Mouse (Mus musculus) thymus, postnatal 14 days (tissue): ENCODE data around the gene Dlgap1.

Source experiments
- DNase-seq: peaks from one replicate; pipeline ENCODE4 v3.0.0; 2021

The Dlgap1 gene

GRCm38 (mm10) chr17:70646641-70647040, 677.8 kb downstream of the Dlgap1 start:
- no peak for DNase-seq

- DNase-seq: no peak
Measured at GRCm38 (mm10) chr17:70661382-70661781, 692.5 kb downstream of the Dlgap1 start.

- DNase-seq: no peak
Measured at GRCm38 (mm10) chr17:70663992-70664391, 695.1 kb downstream of the Dlgap1 start.

GRCm38 (mm10) chr17:70664484-70665040, 695.7 kb downstream of the Dlgap1 start:
- DNase-seq: no peak

- no peak for DNase-seq
Measured at GRCm38 (mm10) chr17:70673985-70674384, 705.1 kb downstream of the Dlgap1 start.

- DNase-seq: no peak
Measured at GRCm38 (mm10) chr17:70676522-70676921, 707.6 kb downstream of the Dlgap1 start.

- DNase-seq: peak; percentile 64
Measured at GRCm38 (mm10) chr17:70683561-70684167, 714.8 kb downstream of the Dlgap1 start.

GRCm38 (mm10) chr17:70690174-70690573, 721.3 kb downstream of the Dlgap1 start:
- DNase-seq: no peak

- no peak for DNase-seq
Measured at GRCm38 (mm10) chr17:70690598-70690997, 721.7 kb downstream of the Dlgap1 start.

GRCm38 (mm10) chr17:70706976-70707818, 738.3 kb downstream of the Dlgap1 start:
- DNase-seq: peak; percentile 81

GRCm38 (mm10) chr17:70707819-70708140, 738.9 kb downstream of the Dlgap1 start:
- DNase-seq: no peak

GRCm38 (mm10) chr17:70709545-70709944, 740.7 kb downstream of the Dlgap1 start:
- DNase-seq: no peak

- no peak for DNase-seq
Measured at GRCm38 (mm10) chr17:70713470-70713869, 744.6 kb downstream of the Dlgap1 start.

- DNase-seq: no peak
Measured at GRCm38 (mm10) chr17:70719684-70720324, 750.9 kb downstream of the Dlgap1 start.

- peak; percentile 30 for DNase-seq
Measured at GRCm38 (mm10) chr17:70720766-70721165, 751.9 kb downstream of the Dlgap1 start.

GRCm38 (mm10) chr17:70722146-70722545, 753.3 kb downstream of the Dlgap1 start:
- DNase-seq: no peak

GRCm38 (mm10) chr17:70728719-70729281, 759.9 kb downstream of the Dlgap1 start:
- DNase-seq: no peak

GRCm38 (mm10) chr17:70734728-70735127, 765.9 kb downstream of the Dlgap1 start:
- no peak for DNase-seq

- no peak for DNase-seq
Measured at GRCm38 (mm10) chr17:70735396-70735795, 766.5 kb downstream of the Dlgap1 start.

GRCm38 (mm10) chr17:70737424-70737823, 768.6 kb downstream of the Dlgap1 start:
- DNase-seq: no peak

- peak; percentile 77 for DNase-seq
Measured at GRCm38 (mm10) chr17:70738168-70738854, 769.4 kb downstream of the Dlgap1 start.

GRCm38 (mm10) chr17:70739346-70739745, 770.5 kb downstream of the Dlgap1 start:
- DNase-seq: no peak

- DNase-seq: no peak
Measured at GRCm38 (mm10) chr17:70741696-70742095, 772.8 kb downstream of the Dlgap1 start.
